Mouse (Mus musculus) liver, adult 2 months (tissue): ENCODE measurements at regions not wholly inside any gene's neighbourhood (a gene's known extent, or its start where the extent isn't known, plus 50 kb on each side); places are given as distances from the start of the nearest gene placed in this dataset.

Source experiments
- CTCF ChIP-seq: fragments of 200-500 bp; IDR thresholded peaks from 2 replicates; pipeline ENCODE4 v1.5.1; 2011; ENCODE audit warnings: low read depth, low read length, control low read depth
- POLR2A ChIP-seq: fragments of 200-500 bp; IDR thresholded peaks from 2 replicates; pipeline ENCODE4 v1.6.1; 2011; ENCODE audit warnings: low read length, control low read depth; ENCODE audit not compliant: insufficient read depth; ENCODE audit errors: extremely low read depth

DNA sequence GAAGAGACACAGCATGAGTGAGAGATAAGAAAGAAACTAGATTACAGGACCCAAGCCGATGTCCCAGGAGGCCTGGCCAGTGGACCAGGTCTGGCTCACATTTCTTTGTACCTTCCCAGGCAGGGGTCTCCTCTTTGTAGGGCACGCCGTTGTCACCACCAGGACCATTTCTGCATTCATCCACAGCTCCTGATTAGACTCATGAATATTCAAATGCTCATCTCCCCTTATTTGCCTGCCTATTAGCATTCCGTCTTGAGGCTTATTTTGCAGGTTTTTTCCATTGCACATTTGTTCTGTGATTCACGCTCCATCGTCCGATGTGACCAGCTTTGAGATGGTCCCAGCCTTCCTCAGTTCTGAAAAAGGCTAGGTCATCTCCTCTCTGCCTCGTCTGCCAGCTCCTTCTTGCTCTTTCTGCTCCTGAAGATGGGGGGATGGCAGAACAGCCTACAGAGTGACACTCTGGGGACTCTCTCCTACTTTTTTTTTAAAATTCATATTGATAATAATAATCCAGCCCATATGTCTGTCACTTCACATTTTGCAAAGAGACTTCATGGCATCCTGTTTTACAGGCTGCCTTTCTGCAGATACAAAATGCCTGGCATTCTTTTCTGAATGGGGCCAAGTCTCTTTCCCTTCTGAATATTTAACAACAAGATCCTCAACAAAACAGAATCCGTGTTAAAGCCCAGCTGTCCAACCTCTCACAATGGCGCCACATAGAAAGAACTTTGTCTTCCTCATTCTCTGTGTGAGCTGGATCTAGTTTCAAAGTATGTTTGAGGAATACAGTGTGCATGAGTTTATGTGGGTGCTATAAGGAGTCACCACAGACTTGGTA lies 136.0 kb upstream of the Cdh13 start:
- no peak for TF ChIP-seq CTCF
- no peak for TF ChIP-seq POLR2A
